Mouse (Mus musculus) heart, embryonic 12.5 days (tissue): Measurements from ENCODE around the gene Pde4a. TPM values are rescaled to one million over a fixed set of nuclear protein-coding genes. Genes with fewer than 3 reads are reported as not detected.
"Not testable (repeated sequence)": the region's sequence is repeated elsewhere in the genome, so short reads cannot be mapped to it uniquely, and the experiment has no call there.

ENCODE experiments used
- ATAC-seq: fragments of 200-750 bp; cut with Nextera tagmentation; 2 replicates; pipeline ENCODE4 v1.8.0; 2017; ENCODE audit warnings: moderate TSS enrichment, moderate library complexity; ENCODE audit not compliant: insufficient number of reproducible peaks, low FRiP score
- H3K27ac ChIP-seq: fragments of 300-500 bp; sonication (generic); 2 replicates; pipeline ENCODE4 v1.5.1; 2016; ENCODE audit warnings: mild to moderate bottlenecking, moderate library complexity; ENCODE audit not compliant: poor library complexity, severe bottlenecking
- H3K27me3 ChIP-seq: fragments of 300-500 bp; sonication (generic); replicated peaks from 2 replicates; pipeline ENCODE4 v1.6.1; 2016; ENCODE audit warnings: mild to moderate bottlenecking, moderate library complexity
- H3K36me3 ChIP-seq: fragments of 300-500 bp; sonication (generic); 2 replicates; pipeline ENCODE4 v1.6.1; 2016; ENCODE audit warnings: mild to moderate bottlenecking, moderate library complexity
- H3K4me1 ChIP-seq: fragments of 300-500 bp; sonication (generic); replicated peaks from 2 replicates; pipeline ENCODE4 v1.6.1; 2016; ENCODE audit warnings: mild to moderate bottlenecking
- H3K4me2 ChIP-seq: fragments of 300-500 bp; sonication (generic); 2 replicates; pipeline ENCODE4 v1.6.1; 2016; ENCODE audit warnings: mild to moderate bottlenecking, moderate library complexity
- H3K4me3 ChIP-seq: fragments of 300-500 bp; sonication (generic); 2 replicates; pipeline ENCODE4 v1.5.1; 2016; ENCODE audit warnings: mild to moderate bottlenecking
- H3K9ac ChIP-seq: fragments of 300-500 bp; sonication (generic); 2 replicates; pipeline ENCODE4 v1.6.1; 2016; ENCODE audit warnings: mild to moderate bottlenecking, moderate library complexity
- H3K9me3 ChIP-seq: fragments of 300-500 bp; sonication (generic); replicated peaks from 2 replicates; pipeline ENCODE4 v1.6.1; 2016; ENCODE audit warnings: mild to moderate bottlenecking, moderate library complexity
- WGBS: fragments of 180-500 bp; shearing (Covaris S2); methylation state at CpG from one replicate; pipeline ENCODE4 v1.1.7; 2016; 5-methylcytosine and 5-hydroxymethylcytosine counted together
- polyA plus RNA-seq: library from polyadenylated mRNA; unstranded; fragments of >200 nt; fragmentation: Nextera tagmentation; extraction: Ambion mirVana; gene quantifications from 2 replicates; pipeline ENCODE4 v1.2.1, GENCODE M21; 2016

Gene Pde4a
- polyA plus RNA-seq, 1 experiment from 2014 or later: 10.2 TPM

GRCm38 (mm10) chr9:21223490-21223889 is 58.0 kb downstream of the Pde4a start:
- H3K4me2 ChIP-seq, H3K9me3 ChIP-seq, H3K4me3 ChIP-seq, ATAC-seq, H3K36me3 ChIP-seq, H3K9ac ChIP-seq, H3K27me3 ChIP-seq, H3K27ac ChIP-seq: not testable (repeated sequence)
- peaks cover 17% of the 10 kb centered on the region for H3K4me1 ChIP-seq
- 91% methylated on average over 2 of the region's 2 CpGs for WGBS

GRCm38 (mm10) chr9:21223906-21224305 is 58.4 kb downstream of the Pde4a start:
- Histone ChIP-seq H3K36me3 (peaks cover 4% of the 10 kb centered on the region), H3K4me1 (peaks cover 17% of the 10 kb centered on the region), H3K4me3 (no peak overlapping the region), H3K4me2 (no peak overlapping the region), H3K27ac (no peak overlapping the region), H3K27me3 (no peaks in the 10 kb centered on the region), H3K9me3 (peaks cover 5% of the 10 kb centered on the region; the same call in 1 of the 2 replicates), H3K9ac (no peak overlapping the region)
- no peak for ATAC-seq
- WGBS: 88% methylated on average over 6 of the region's 6 CpGs

GRCm38 (mm10) chr9:21224576-21225414 is 59.3 kb downstream of the Pde4a start:
- peak overlapping the region; percentile 65 for H3K4me2 ChIP-seq
- H3K9ac ChIP-seq: peak overlapping the region; percentile 61
- H3K36me3 ChIP-seq: peaks cover 13% of the 10 kb centered on the region
- ATAC-seq: no peak
- peak overlapping the region; percentile 34 for H3K4me3 ChIP-seq
- WGBS: 18% methylated on average over 26 of the region's 26 CpGs
- H3K9me3 ChIP-seq: peaks cover 5% of the 10 kb centered on the region; the same call in 1 of the 2 replicates
- peak overlapping the region; percentile 37; the same call in 1 of the 2 replicates for H3K27ac ChIP-seq
- no peaks in the 10 kb centered on the region for H3K27me3 ChIP-seq
- peaks cover 17% of the 10 kb centered on the region for H3K4me1 ChIP-seq

- H3K36me3 ChIP-seq: peaks cover 19% of the 10 kb centered on the region
- ATAC-seq: no peak
- peak overlapping the region; percentile 34 for H3K4me3 ChIP-seq
- H3K4me2 ChIP-seq: peak overlapping the region; percentile 65
- H3K4me1 ChIP-seq: peaks cover 17% of the 10 kb centered on the region
- peaks cover 5% of the 10 kb centered on the region; the same call in 1 of the 2 replicates for H3K9me3 ChIP-seq
- peak overlapping the region; percentile 61 for H3K9ac ChIP-seq
- H3K27ac ChIP-seq: peak overlapping the region; percentile 37; the same call in 1 of the 2 replicates
- WGBS: 18% methylated on average over 7 of the region's 7 CpGs
- H3K27me3 ChIP-seq: no peaks in the 10 kb centered on the region
Observed at GRCm38 (mm10) chr9:21225415-21225758, 59.9 kb downstream of the Pde4a start.

GRCm38 (mm10) chr9:21227342-21227741 is 61.8 kb downstream of the Pde4a start:
- Histone ChIP-seq H3K4me3 (peak overlapping the region; percentile 32), H3K9ac (peak overlapping the region; percentile 50), H3K27me3 (no peaks in the 10 kb centered on the region), H3K4me2 (peak overlapping the region; percentile 64), H3K4me1 (peaks cover 9% of the 10 kb centered on the region; the same call in 1 of the 2 replicates), H3K36me3 (peaks cover 38% of the 10 kb centered on the region), H3K9me3 (peaks cover 5% of the 10 kb centered on the region; the same call in 1 of the 2 replicates), H3K27ac (no peak overlapping the region)
- ATAC-seq: peak; percentile 45
- 10% methylated on average over 16 of the region's 16 CpGs for WGBS

GRCm38 (mm10) chr9:21231551-21231950 is 66.0 kb downstream of the Pde4a start:
- H3K9ac ChIP-seq: no peak overlapping the region
- no peak overlapping the region for H3K4me2 ChIP-seq
- H3K4me3 ChIP-seq: no peak overlapping the region
- H3K4me1 ChIP-seq: peaks cover 10% of the 10 kb centered on the region; the same call in 1 of the 2 replicates
- peaks cover 78% of the 10 kb centered on the region for H3K36me3 ChIP-seq
- no peaks in the 10 kb centered on the region for H3K9me3 ChIP-seq
- H3K27me3 ChIP-seq: no peaks in the 10 kb centered on the region
- ATAC-seq: no peak
- no peak overlapping the region for H3K27ac ChIP-seq
- 49% methylated on average over 23 of the region's 23 CpGs for whole genome bisulfite sequencing

GRCm38 (mm10) chr9:21232867-21233266 is 67.4 kb downstream of the Pde4a start:
- ATAC-seq: no peak
- Histone ChIP-seq H3K9ac (no peak overlapping the region), H3K27ac (no peak overlapping the region), H3K4me1 (peaks cover 18% of the 10 kb centered on the region), H3K4me2 (no peak overlapping the region), H3K27me3 (no peaks in the 10 kb centered on the region), H3K4me3 (no peak overlapping the region), H3K9me3 (no peaks in the 10 kb centered on the region), H3K36me3 (peaks cover 84% of the 10 kb centered on the region)
- WGBS: 90% methylated on average over 5 of the region's 5 CpGs

- Histone ChIP-seq H3K36me3 (peaks cover 84% of the 10 kb centered on the region), H3K27me3 (no peaks in the 10 kb centered on the region), H3K9me3 (no peaks in the 10 kb centered on the region), H3K4me2 (no peak overlapping the region), H3K9ac (no peak overlapping the region), H3K27ac (no peak overlapping the region), H3K4me3 (no peak overlapping the region), H3K4me1 (peaks cover 14% of the 10 kb centered on the region)
- WGBS: 89% methylated on average over 29 of the region's 29 CpGs
- no peak for ATAC-seq
Observed at GRCm38 (mm10) chr9:21233366-21233765, 67.9 kb downstream of the Pde4a start.

GRCm38 (mm10) chr9:21233805-21234204 is 68.3 kb downstream of the Pde4a start:
- no peak overlapping the region for H3K27ac ChIP-seq
- no peak overlapping the region for H3K4me3 ChIP-seq
- H3K9ac ChIP-seq: no peak overlapping the region
- 81% methylated on average over 28 of the region's 28 CpGs for WGBS
- no peak overlapping the region for H3K4me2 ChIP-seq
- no peaks in the 10 kb centered on the region for H3K9me3 ChIP-seq
- ATAC-seq: no peak
- no peaks in the 10 kb centered on the region for H3K27me3 ChIP-seq
- peaks cover 14% of the 10 kb centered on the region for H3K4me1 ChIP-seq
- peaks cover 81% of the 10 kb centered on the region for H3K36me3 ChIP-seq

GRCm38 (mm10) chr9:21235341-21235740 is 69.8 kb downstream of the Pde4a start:
- no peaks in the 10 kb centered on the region for H3K9me3 ChIP-seq
- no peaks in the 10 kb centered on the region for H3K27me3 ChIP-seq
- H3K4me3 ChIP-seq: no peak overlapping the region
- peaks cover 18% of the 10 kb centered on the region for H3K4me1 ChIP-seq
- WGBS: 82% methylated on average over 4 of the region's 4 CpGs
- no peak overlapping the region for H3K4me2 ChIP-seq
- H3K27ac ChIP-seq: no peak overlapping the region
- no peak overlapping the region for H3K9ac ChIP-seq
- ATAC-seq: no peak
- peaks cover 65% of the 10 kb centered on the region for H3K36me3 ChIP-seq

GRCm38 (mm10) chr9:21236991-21237367 is 71.5 kb downstream of the Pde4a start:
- Histone ChIP-seq H3K4me1 (peaks cover 18% of the 10 kb centered on the region), H3K4me2 (peak overlapping the region; percentile 81), H3K27ac (peak overlapping the region; percentile 97), H3K36me3 (peaks cover 50% of the 10 kb centered on the region), H3K4me3 (peak overlapping the region; percentile 89), H3K9ac (peak overlapping the region; percentile 97), H3K9me3 (no peaks in the 10 kb centered on the region), H3K27me3 (peaks cover under 1% of the 10 kb centered on the region; the same call in 1 of the 2 replicates)
- 79% methylated on average over 25 of the region's 25 CpGs for WGBS
- ATAC-seq: no peak
